Mouse (Mus musculus): ENCODE data around the gene Atg5.

GRCm38 (mm10) chr10:44309250-44309649 is 41.1 kb downstream of the Atg5 start:
- TF ChIP-seq CTCF (IDR thresholded peaks at IDR 0.05; ENCODE audit: borderline replicate concordance, insufficient read depth, low read length) (no peak), POLR2A (IDR thresholded peaks at IDR 0.05; ENCODE audit: low read depth, low read length) (no peak)

Data from embryonic fibroblast, embryonic 13.5 days (primary cell).